Mouse (Mus musculus) kidney, adult 2 months (tissue): ENCODE measurements around the gene Tm7sf3. TPM values are rescaled to one million over a fixed set of nuclear protein-coding genes. Genes with fewer than 3 reads are reported as not detected.
A peak's percentile ranks its signal among the peaks of the same experiment; 100 is the strongest.

Experiments
- DNase-seq: peaks from one replicate; pipeline ENCODE4 v3.0.0; 2021
- H3K27ac ChIP-seq: fragments of 200-500 bp; 2 replicates; pipeline ENCODE4 v1.5.1; 2012; ENCODE audit warnings: low read depth, low read length, control low read depth, inconsistent platforms; ENCODE audit not compliant: insufficient read depth
- H3K27me3 ChIP-seq: fragments of 200-500 bp; replicated peaks from 2 replicates; pipeline ENCODE4 v1.6.1; 2012; ENCODE audit warnings: mild to moderate bottlenecking, moderate library complexity, low read length, inconsistent platforms; ENCODE audit not compliant: control insufficient read depth, insufficient read depth
- H3K36me3 ChIP-seq: fragments of 200-500 bp; 2 replicates; pipeline ENCODE4 v1.6.1; 2012; ENCODE audit warnings: mild to moderate bottlenecking, moderate library complexity, low read length, inconsistent platforms; ENCODE audit not compliant: control insufficient read depth, insufficient read depth
- H3K4me1 ChIP-seq: fragments of 200-500 bp; 2 replicates; pipeline ENCODE4 v1.6.1; 2011; ENCODE audit warnings: low read length; ENCODE audit not compliant: control insufficient read depth, insufficient read depth
- H3K4me3 ChIP-seq: fragments of 200-500 bp; 2 replicates; pipeline ENCODE4 v1.5.1; 2011; ENCODE audit warnings: mild to moderate bottlenecking, low read depth, low read length, control low read depth; ENCODE audit not compliant: insufficient read depth
- CTCF ChIP-seq: fragments of 200-500 bp; conservative IDR thresholded peaks from 2 replicates; pipeline ENCODE4 v1.5.1; 2011; ENCODE audit warnings: low read depth, mild to moderate bottlenecking, control low read depth, low read length, moderate library complexity, mixed read lengths; ENCODE audit not compliant: insufficient read depth, insufficient read length
- POLR2A ChIP-seq: fragments of 200-500 bp; IDR thresholded peaks from one replicate; pipeline ENCODE4 v1.6.1; 2011; ENCODE audit warnings: low read depth, low read length, control low read depth
- WGBS: fragments of 180-500 bp; shearing (Covaris S2); methylation state at CpG from one replicate; pipeline ENCODE4 v1.1.7; 2018; 5-methylcytosine and 5-hydroxymethylcytosine counted together
- polyA plus RNA-seq: library from polyadenylated mRNA; depleted of rRNA; stranded (reverse); fragments of >200 nt; gene quantifications from 2 replicates; pipeline ENCODE4 v1.2.3, GENCODE M21; 2012

Gene Tm7sf3
- polyA plus RNA-seq, 1 experiment: 34.8 TPM

DNA sequence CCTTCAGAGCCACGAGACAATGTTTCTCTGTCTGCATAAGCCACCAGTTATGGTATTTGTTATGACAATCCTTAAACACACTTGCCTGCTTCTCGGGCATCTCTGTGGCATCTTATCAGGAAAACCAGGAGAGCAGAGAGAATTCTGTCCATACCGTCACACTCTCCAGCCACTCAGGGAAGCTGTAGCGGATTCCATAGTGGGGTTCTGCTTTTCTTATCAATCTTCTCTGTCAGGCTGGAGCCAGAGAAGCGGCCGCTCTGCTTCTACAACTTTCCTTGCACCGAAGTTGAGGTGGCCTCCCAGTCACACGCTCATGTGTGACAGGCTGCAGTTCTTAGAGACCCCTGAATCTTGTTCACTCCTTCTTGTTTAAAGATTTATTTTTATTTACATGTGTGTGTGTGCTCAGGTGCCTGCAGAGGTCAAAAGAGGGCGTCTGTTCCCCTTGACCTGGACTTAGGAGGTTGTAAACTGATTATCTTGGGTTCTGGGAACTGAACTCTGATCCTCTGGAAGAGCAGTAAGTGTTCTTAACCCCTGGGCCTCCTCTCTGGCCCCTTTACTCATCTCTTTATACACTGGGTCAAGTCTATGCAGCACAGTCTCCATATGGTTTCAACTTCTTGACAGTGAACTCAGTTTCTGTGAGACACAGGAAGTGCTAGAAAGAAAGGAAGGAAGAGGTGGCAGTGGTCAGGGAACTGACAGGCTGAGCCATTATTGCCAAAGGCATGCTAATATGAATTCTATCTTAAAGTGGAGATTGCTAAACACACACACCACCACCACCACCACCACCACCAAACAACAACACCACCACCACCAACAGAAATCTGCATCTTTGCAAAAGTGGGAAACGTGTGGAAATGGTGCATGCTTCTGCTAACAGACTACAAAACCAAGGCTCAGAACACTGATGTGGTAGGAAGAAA lies 35.8 kb upstream of the Tm7sf3 start:
- H3K4me1 ChIP-seq: no peaks in the 10 kb centered on the region
- no peak overlapping the region for H3K27ac ChIP-seq
- TF ChIP-seq CTCF (no peak), POLR2A (no peak)
- 72% methylated on average over 10 of the region's 10 CpGs for WGBS
- no peaks in the 10 kb centered on the region for H3K36me3 ChIP-seq
- H3K4me3 ChIP-seq: no peak overlapping the region
- DNase-seq: no peak
- no peaks in the 10 kb centered on the region; the same call in 1 of the 2 replicates for H3K27me3 ChIP-seq

DNA sequence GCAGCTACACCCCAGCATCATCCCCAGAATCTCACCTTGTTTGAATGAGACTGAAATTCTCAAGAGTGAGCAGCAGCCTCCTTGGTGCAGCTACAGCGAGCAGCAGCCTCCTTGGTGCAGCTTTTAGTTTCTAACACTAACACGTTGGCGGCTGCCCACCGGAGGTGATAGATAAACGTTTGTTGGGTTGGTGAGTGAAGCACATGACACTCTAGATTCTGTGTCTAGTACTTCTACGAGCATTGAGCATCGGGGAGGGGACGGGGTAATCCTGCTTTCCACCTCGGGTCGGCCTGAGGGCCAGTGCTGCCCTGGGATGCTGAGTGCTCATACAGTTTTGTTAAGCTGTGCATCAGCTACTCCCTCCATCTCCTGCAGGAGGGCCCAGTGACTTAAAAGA lies 34.3 kb upstream of the Tm7sf3 start:
- H3K4me1 ChIP-seq: no peaks in the 10 kb centered on the region
- no peak overlapping the region for H3K4me3 ChIP-seq
- no peaks in the 10 kb centered on the region for H3K36me3 ChIP-seq
- no peak overlapping the region for H3K27ac ChIP-seq
- WGBS: 76% methylated on average over 10 of the region's 10 CpGs
- TF ChIP-seq POLR2A: no peak
- no peaks in the 10 kb centered on the region; the same call in 1 of the 2 replicates for H3K27me3 ChIP-seq
- no peak for DNase-seq

DNA sequence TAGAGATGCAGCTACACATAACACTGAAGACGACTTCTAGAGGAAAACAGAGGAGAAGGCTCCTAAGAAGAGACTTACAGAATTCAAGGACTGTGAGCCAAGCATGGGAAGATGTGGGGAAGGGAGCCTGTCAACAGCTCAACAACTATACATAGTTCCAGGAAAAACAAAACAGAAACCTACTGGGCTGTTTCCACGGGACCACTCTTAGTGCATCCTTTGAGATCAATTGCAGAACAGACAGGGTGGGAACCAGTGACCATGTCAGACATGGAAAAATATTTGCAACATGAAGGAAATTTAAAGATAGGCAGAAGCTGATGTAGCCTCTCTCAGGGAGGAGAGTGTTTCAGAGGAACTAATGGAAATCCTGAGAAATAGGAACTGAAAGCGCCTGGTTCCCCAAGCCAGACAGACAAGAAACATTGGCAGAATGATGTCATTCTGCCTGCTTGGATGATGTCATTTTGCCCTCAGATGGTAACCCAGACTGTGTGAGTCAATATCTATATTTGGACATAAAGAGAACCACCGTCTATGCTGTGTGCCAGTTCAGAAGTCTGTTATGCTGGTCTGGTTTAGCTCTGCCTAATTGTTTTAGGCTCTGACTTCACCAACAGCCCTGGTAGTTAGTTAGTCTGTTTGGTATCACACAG lies 32.4 kb upstream of the Tm7sf3 start:
- Histone ChIP-seq H3K27ac (peak overlapping the region; percentile 47; the same call in 1 of the 2 replicates), H3K4me1 (no peaks in the 10 kb centered on the region), H3K27me3 (no peaks in the 10 kb centered on the region; the same call in 1 of the 2 replicates), H3K4me3 (no peak overlapping the region), H3K36me3 (no peaks in the 10 kb centered on the region)
- peak; percentile 33 for DNase-seq
- whole genome bisulfite sequencing: 62% methylated on average over 4 of the region's 4 CpGs
- no peak for TF ChIP-seq POLR2A
- TF ChIP-seq CTCF: no peak

DNA sequence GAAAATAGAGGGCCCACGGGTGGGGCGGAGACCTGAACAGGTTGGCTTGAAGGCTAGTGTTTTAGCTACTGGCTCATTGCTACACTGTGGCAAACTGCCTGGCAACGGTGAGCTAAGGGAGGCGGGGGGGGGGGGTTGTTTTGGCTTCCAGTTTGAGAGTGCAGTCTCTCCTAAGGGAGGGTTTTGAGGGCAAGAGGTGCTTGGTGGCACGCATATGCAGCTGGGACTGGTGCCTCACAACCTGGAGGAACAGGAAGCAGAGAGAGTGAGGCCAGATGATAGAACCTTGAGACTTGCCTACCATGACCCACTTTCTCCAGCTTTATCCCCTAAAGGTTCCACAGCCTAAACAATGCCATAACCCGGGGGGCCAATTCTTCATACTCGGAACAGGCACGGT lies 31.8 kb upstream of the Tm7sf3 start:
- H3K27ac ChIP-seq: peak overlapping the region; percentile 47; the same call in 1 of the 2 replicates
- TF ChIP-seq POLR2A: no peak
- no peak for TF ChIP-seq CTCF
- 82% methylated on average over 8 of the region's 8 CpGs for WGBS

DNA sequence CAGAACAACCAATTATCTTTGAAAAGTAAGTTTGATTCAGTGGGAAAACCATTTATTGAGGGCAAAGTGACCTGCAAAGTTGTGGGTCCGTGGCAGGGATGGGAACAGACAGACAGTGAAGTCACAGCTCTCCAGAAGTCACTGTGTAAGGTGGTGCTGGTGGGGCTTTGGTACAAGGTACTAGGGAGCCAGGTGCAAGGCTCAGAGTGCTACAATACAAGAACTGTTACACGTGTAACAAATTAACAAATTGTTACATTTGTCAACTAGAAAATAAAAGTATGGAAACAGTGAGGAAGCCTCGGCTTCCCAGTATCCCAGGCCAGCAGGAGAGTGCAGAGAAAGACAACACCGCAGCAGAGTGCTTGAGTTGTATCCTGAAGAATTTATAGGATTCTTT lies 31.1 kb upstream of the Tm7sf3 start:
- Histone ChIP-seq H3K4me1 (no peaks in the 10 kb centered on the region), H3K4me3 (no peak overlapping the region), H3K36me3 (no peaks in the 10 kb centered on the region), H3K27me3 (no peaks in the 10 kb centered on the region; the same call in 1 of the 2 replicates), H3K27ac (no peak overlapping the region)
- DNase-seq: no peak
- WGBS: 78% methylated on average over 4 of the region's 4 CpGs
- TF ChIP-seq POLR2A (no peak), CTCF (no peak)

More for the DNA sequence above, 31.8 kb upstream of the Tm7sf3 start:
- Histone ChIP-seq H3K36me3 (no peaks in the 10 kb centered on the region), H3K4me1 (no peaks in the 10 kb centered on the region), H3K4me3 (no peak overlapping the region), H3K27me3 (no peaks in the 10 kb centered on the region; the same call in 1 of the 2 replicates)
- no peak for DNase-seq

DNA sequence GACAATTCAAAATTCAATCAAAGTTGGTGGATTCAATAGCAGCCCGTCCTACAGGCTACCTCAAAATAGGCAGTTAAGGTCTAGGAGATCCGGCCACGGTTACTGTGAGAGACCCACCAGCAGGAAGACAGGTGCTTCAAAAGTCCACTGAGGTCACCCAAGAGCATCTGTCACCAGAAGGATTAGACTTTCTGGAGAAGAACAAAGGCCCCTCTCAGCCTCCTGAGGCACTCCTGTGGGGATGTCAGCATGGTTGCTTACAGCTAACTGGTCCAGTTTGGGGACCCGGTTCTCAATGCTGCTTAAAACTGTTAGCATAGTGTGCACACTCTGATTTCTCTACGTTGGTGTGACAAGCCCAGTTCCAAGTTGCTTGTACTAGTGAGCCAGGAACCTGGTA lies 29.5 kb upstream of the Tm7sf3 start:
- no peak for DNase-seq
- 79% methylated on average over 5 of the region's 5 CpGs for WGBS
- TF ChIP-seq POLR2A (no peak), CTCF (no peak)
- Histone ChIP-seq H3K4me3 (no peak overlapping the region), H3K27me3 (no peaks in the 10 kb centered on the region; the same call in 1 of the 2 replicates), H3K4me1 (no peaks in the 10 kb centered on the region), H3K27ac (no peak overlapping the region), H3K36me3 (no peaks in the 10 kb centered on the region)

DNA sequence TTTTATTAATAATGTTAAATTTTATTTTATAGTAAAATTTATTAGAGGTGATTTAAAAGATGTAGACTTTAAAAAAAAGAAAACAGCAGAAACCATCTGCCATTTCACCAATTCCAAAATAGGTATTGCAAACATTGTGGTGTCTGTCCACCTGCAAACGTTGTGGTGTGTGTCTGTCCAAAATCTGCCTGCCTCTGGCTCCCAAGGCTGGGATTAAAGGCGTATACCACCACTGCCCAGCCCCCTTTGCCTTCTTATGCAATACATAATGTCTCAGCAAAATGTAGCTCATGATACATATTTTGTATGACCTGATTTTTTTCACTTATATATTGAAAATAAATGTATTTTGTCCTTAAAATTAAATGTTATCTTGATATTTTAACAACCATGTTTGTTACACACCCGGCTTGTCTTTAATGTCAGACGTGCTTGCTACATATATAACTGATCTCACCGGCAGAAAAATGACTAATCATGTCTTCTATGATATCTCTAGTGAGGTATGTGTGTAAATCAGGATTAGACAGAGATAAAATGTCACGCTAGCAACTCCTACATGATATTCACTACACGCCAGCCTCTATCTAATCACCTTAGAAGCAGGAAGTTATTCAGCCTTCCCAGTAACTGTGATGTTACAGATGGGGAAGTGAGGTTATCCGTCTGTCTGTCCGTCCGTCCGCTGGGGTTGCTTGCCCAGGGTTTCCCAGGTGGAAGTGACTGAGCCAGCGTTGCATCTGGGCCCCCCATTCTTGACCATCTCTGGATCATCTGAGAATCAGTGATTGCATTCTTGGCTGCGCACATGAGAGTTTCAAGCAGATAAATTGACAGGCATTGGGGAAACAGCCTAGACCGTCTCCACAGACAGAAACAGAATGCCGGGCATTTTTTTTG lies 28.6 kb upstream of the Tm7sf3 start:
- Histone ChIP-seq H3K36me3 (no peaks in the 10 kb centered on the region), H3K4me3 (no peak overlapping the region), H3K4me1 (no peaks in the 10 kb centered on the region), H3K27ac (no peak overlapping the region), H3K27me3 (no peaks in the 10 kb centered on the region; the same call in 1 of the 2 replicates)
- no peak for DNase-seq
- 83% methylated on average over 15 of the region's 15 CpGs for WGBS
- TF ChIP-seq CTCF: no peak
